Mouse (Mus musculus): ENCODE results near the gene Gm5105. TPM values are rescaled to one million over a fixed set of nuclear protein-coding genes. Genes with fewer than 3 reads are reported as not detected.

Gene Gm5105
- polyA plus RNA-seq, 1 experiment from 2014 or later: 0.31 TPM

DNA sequence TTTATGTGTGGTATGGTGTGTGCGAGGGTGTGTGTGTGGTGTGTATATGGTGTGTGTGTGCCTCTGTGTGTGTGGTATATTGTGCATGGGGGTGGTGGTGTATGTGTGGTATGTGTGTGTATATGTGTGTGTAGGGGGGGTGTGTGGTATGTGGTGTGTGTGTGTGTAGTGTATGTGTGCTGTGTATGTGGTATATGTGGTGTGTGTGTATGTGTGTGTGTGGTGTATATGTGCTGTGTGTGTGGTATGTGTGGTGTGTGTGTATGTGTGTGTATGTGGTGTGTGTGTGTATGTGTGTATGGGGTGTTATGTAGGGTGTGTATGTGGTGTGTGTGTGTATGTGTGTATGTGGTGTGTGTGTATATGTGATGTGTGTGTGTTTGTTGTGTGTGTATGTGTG, 7.0 kb upstream of the Gm5105 start:
- H3K9me3 ChIP-seq (ENCODE audit: control insufficient read depth, low read length): no peaks in the 10 kb centered on the region
- no peak overlapping the region for H3K4me3 ChIP-seq (ENCODE audit: low read depth, low read length)
- H3K9ac ChIP-seq (ENCODE audit: low read length): no peak overlapping the region
- DNase-seq (ENCODE audit: low spot score) (no peak), ATAC-seq (replicated peaks; ENCODE audit: low FRiP score, low TSS enrichment, low read depth) (no peak)
- WGBS: 96% methylated on average over 1 of the region's 1 CpGs
- no peaks in the 10 kb centered on the region for H3K4me1 ChIP-seq (replicated peaks; ENCODE audit: control insufficient read depth, insufficient read depth, low read length)
- H3K27ac ChIP-seq (ENCODE audit: low read depth): no peak overlapping the region
- no peaks in the 10 kb centered on the region for H3K36me3 ChIP-seq (ENCODE audit: control insufficient read depth, insufficient read depth, low read length)
- H3K27me3 ChIP-seq (replicated peaks; ENCODE audit: control insufficient read depth, insufficient read depth, low read length): no peaks in the 10 kb centered on the region
- H3K4me2 ChIP-seq (ENCODE audit: low read length): no peak overlapping the region

- Histone ChIP-seq H3K4me2 (ENCODE audit: low read length) (no peak overlapping the region), H3K4me3 (ENCODE audit: low read depth, low read length) (no peak overlapping the region), H3K4me1 (replicated peaks; ENCODE audit: control insufficient read depth, insufficient read depth, low read length) (no peaks in the 10 kb centered on the region), H3K9me3 (ENCODE audit: control insufficient read depth, low read length) (no peaks in the 10 kb centered on the region), H3K9ac (ENCODE audit: low read length) (no peak overlapping the region), H3K36me3 (ENCODE audit: control insufficient read depth, insufficient read depth, low read length) (no peaks in the 10 kb centered on the region), H3K27ac (ENCODE audit: low read depth) (no peak overlapping the region), H3K27me3 (replicated peaks; ENCODE audit: control insufficient read depth, insufficient read depth, low read length) (no peaks in the 10 kb centered on the region)
- 80% methylated on average over 10 of the region's 10 CpGs for WGBS
- no peak for DNase-seq (ENCODE audit: low spot score)
- no peak for ATAC-seq (replicated peaks; ENCODE audit: low FRiP score, low TSS enrichment, low read depth)
These were observed 4.4 kb upstream of the Gm5105 start for GRCm38 (mm10) chr3:138071476-138072073.

DNA sequence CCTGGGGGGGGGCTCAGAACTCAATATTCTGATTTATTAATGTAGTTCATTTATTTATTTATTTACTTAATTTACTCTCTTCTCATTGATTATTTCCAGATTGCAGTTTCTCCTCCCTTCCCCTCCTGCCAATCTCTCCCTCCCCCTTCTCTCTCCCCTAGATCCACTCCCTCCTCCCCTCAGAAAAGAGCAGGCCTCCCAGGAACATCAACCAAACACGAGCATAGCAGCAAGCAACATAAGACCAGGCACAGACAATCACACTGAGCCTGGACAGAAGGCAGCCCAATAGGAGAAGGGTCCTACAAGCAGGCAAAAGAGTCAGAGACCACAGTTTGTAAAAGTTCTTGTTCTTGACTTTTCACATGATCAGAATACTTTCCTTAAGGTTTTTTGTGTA, 3.8 kb upstream of the Gm5105 start:
- no peaks in the 10 kb centered on the region for H3K9me3 ChIP-seq (ENCODE audit: control insufficient read depth, low read length)
- H3K4me1 ChIP-seq (replicated peaks; ENCODE audit: control insufficient read depth, insufficient read depth, low read length): no peaks in the 10 kb centered on the region

DNA sequence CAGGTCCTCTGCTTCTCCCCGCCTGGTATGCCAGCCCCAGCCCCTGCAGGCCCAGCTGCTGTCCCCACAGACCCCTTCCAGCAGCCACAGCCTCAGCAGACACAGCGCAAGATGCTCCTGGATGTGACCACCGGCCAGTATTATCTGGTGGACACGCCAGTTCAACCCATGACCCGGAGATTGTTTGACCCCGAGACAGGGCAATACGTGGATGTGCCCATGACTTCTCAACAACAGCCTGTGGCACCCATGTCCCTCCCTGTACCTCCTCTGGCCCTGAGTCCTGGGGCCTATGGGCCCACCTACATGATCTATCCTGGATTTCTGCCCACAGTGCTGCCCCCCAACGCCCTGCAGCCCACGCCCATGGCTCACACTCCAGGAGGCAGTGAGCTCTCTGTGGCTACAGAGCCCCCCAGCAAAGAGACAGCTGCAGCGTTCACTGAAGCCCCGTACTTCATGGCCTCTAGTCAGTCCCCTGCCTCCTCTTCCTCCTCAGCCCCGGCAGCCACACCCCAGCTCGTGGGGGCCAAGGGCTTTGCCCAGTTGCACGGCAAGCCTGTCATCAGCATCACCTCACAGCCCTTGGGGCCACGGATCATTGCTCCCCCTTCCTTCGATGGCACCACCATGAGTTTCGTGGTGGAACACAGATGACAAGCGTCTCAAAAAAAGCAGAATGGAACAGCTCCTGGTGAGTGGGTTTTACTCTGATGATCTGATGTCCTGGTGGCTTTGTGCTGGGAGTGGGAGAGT, 2.7 kb upstream of the Gm5105 start:
- H3K9ac ChIP-seq (ENCODE audit: low read length): no peak overlapping the region
- H3K4me3 ChIP-seq (ENCODE audit: low read depth, low read length): no peak overlapping the region
- H3K4me1 ChIP-seq (replicated peaks; ENCODE audit: control insufficient read depth, insufficient read depth, low read length): peaks cover 4% of the 10 kb centered on the region
- H3K27ac ChIP-seq (ENCODE audit: low read depth): no peak overlapping the region
- 87% methylated on average over 18 of the region's 18 CpGs for WGBS
- no peaks in the 10 kb centered on the region for H3K27me3 ChIP-seq (replicated peaks; ENCODE audit: control insufficient read depth, insufficient read depth, low read length)
- H3K4me2 ChIP-seq (ENCODE audit: low read length): no peak overlapping the region
- DNase-seq (ENCODE audit: low spot score): no peak
- no peaks in the 10 kb centered on the region for H3K36me3 ChIP-seq (ENCODE audit: control insufficient read depth, insufficient read depth, low read length)
- no peaks in the 10 kb centered on the region for H3K9me3 ChIP-seq (ENCODE audit: control insufficient read depth, low read length)
- ATAC-seq (replicated peaks; ENCODE audit: low FRiP score, low TSS enrichment, low read depth): no peak; the same call in 1 of the 2 replicates

More for the DNA sequence above, 3.8 kb upstream of the Gm5105 start:
- ATAC-seq (replicated peaks; ENCODE audit: low FRiP score, low TSS enrichment, low read depth) (no peak), DNase-seq (ENCODE audit: low spot score) (no peak)
- Histone ChIP-seq H3K27ac (ENCODE audit: low read depth) (no peak overlapping the region), H3K36me3 (ENCODE audit: control insufficient read depth, insufficient read depth, low read length) (no peaks in the 10 kb centered on the region), H3K4me2 (ENCODE audit: low read length) (no peak overlapping the region), H3K4me3 (ENCODE audit: low read depth, low read length) (no peak overlapping the region), H3K9ac (ENCODE audit: low read length) (no peak overlapping the region), H3K27me3 (replicated peaks; ENCODE audit: control insufficient read depth, insufficient read depth, low read length) (no peaks in the 10 kb centered on the region)
- 9% methylated on average over 1 of the region's 1 CpGs for WGBS

DNA sequence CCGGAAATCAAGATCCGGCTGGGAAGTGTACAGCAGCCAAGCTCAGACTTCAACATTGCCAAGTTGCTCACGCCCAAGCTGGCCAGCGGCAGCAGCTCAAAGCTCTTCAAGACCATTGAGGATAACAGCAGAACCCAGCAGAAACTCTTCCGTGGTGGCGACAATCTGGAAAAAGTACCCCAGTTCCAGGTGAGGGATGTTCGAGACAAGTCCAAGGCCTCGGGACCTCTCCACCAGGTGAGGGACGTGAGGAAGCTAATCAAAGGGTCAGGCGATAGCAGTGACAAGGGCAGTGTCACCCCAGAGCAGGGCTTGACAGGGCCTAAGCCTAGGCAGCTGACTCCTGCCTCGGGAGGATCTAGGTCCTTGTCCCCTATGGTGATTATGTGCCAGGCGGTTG, 915 bp upstream of the Gm5105 start:
- no peak for DNase-seq (ENCODE audit: low spot score)
- 95% methylated on average over 12 of the region's 12 CpGs for WGBS
- no peaks in the 10 kb centered on the region for H3K27me3 ChIP-seq (replicated peaks; ENCODE audit: control insufficient read depth, insufficient read depth, low read length)

GRCm38 (mm10) chr3:138066348-138066856, 786 bp downstream of the Gm5105 start:
- Histone ChIP-seq H3K27me3 (replicated peaks; ENCODE audit: control insufficient read depth, insufficient read depth, low read length) (no peaks in the 10 kb centered on the region), H3K4me2 (ENCODE audit: low read length) (no peak overlapping the region), H3K27ac (ENCODE audit: low read depth) (no peak overlapping the region), H3K4me3 (ENCODE audit: low read depth, low read length) (no peak overlapping the region), H3K9me3 (ENCODE audit: control insufficient read depth, low read length) (no peaks in the 10 kb centered on the region), H3K36me3 (ENCODE audit: control insufficient read depth, insufficient read depth, low read length) (no peaks in the 10 kb centered on the region), H3K9ac (ENCODE audit: low read length) (no peak overlapping the region), H3K4me1 (replicated peaks; ENCODE audit: control insufficient read depth, insufficient read depth, low read length) (peaks cover 9% of the 10 kb centered on the region)
- ATAC-seq (replicated peaks; ENCODE audit: low FRiP score, low TSS enrichment, low read depth) (no peak), DNase-seq (ENCODE audit: low spot score) (no peak)
- WGBS: 71% methylated on average over 20 of the region's 20 CpGs

More for the DNA sequence above, 915 bp upstream of the Gm5105 start:
- Histone ChIP-seq H3K9ac (ENCODE audit: low read length) (no peak overlapping the region), H3K9me3 (ENCODE audit: control insufficient read depth, low read length) (no peaks in the 10 kb centered on the region), H3K4me1 (replicated peaks; ENCODE audit: control insufficient read depth, insufficient read depth, low read length) (peaks cover 9% of the 10 kb centered on the region), H3K4me3 (ENCODE audit: low read depth, low read length) (no peak overlapping the region), H3K4me2 (ENCODE audit: low read length) (no peak overlapping the region), H3K27ac (ENCODE audit: low read depth) (no peak overlapping the region), H3K36me3 (ENCODE audit: control insufficient read depth, insufficient read depth, low read length) (no peaks in the 10 kb centered on the region)
- no peak for ATAC-seq (replicated peaks; ENCODE audit: low FRiP score, low TSS enrichment, low read depth)

DNA sequence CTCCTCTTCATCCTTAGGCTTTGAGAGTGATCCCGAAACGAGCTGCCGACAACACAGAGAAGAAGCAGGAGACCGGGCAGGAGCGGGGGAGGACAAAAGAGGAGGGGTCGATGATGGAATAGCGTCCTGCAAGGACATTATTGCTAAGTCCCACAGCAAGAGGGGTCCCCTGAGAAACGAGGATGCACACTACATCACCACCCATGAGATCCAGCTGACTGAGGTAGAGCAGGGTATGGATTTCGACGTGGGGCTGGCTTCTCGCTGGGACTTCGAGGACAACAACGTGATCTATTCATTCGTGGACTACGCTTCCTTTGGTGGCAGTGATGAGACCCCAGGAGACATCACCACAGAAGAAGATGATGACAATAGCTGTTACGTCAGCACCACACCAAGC, 1.3 kb downstream of the Gm5105 start:
- H3K4me3 ChIP-seq (ENCODE audit: low read depth, low read length): no peak overlapping the region
- no peak overlapping the region for H3K4me2 ChIP-seq (ENCODE audit: low read length)
- no peaks in the 10 kb centered on the region for H3K9me3 ChIP-seq (ENCODE audit: control insufficient read depth, low read length)
- H3K9ac ChIP-seq (ENCODE audit: low read length): no peak overlapping the region
- no peaks in the 10 kb centered on the region for H3K27me3 ChIP-seq (replicated peaks; ENCODE audit: control insufficient read depth, insufficient read depth, low read length)
- ATAC-seq (replicated peaks; ENCODE audit: low FRiP score, low TSS enrichment, low read depth) (no peak), DNase-seq (ENCODE audit: low spot score) (no peak)
- H3K27ac ChIP-seq (ENCODE audit: low read depth): no peak overlapping the region
- H3K36me3 ChIP-seq (ENCODE audit: control insufficient read depth, insufficient read depth, low read length): no peaks in the 10 kb centered on the region
- 88% methylated on average over 16 of the region's 16 CpGs for WGBS
- peaks cover 9% of the 10 kb centered on the region for H3K4me1 ChIP-seq (replicated peaks; ENCODE audit: control insufficient read depth, insufficient read depth, low read length)

DNA sequence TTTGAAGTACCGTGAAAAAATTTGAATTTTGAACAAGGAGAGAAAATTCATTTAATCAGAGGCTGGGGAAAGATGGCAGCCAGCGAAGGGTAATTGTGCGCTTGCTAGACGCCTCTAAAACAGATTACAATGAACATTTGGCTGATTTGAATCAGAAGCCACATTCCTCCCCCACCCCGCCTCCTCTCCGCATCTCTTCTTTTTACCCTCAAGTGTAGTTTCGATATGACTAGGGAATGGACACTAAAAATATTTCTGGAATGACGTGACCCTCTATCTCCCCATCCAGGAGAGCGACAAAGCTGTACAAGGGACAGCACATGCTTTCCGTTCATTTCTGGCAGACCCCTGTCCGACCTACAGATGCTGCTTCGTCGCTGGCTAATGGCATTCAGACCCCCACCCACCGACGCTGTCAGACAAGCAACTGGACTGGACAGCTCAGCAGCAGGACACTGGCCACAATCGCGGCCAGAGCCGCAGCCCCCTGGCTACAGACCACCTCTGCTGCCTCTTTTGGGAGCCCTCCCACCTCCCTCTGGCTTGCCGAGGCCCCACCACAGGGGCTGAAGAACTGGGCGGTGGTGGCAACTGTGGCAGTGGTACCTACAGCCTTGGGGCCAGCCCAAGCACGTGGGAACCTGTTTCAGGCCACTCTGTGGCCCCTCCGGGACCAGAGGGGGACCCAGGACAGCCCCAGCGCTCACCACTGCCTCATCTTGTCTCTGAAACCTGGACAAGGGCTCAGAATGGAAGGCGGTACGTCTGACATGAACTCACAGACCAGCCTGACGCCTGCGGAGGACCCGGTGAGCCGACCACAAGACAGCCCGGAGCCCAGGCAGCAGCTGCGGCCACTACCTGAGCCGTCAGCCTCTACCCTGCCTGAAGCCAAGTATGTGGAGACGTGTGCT, 2.2 kb downstream of the Gm5105 start, which contains the start of gene 1110002E22Rik:
Gene 1110002E22Rik (plus strand): TSS at position 321 of the 914 bp plus-strand sequence.
- H3K27ac ChIP-seq (ENCODE audit: low read depth): peak within 1 kb of the TSS; percentile 1; the same call in 1 of the 2 replicates
- H3K27me3 ChIP-seq (replicated peaks; ENCODE audit: control insufficient read depth, insufficient read depth, low read length): no peaks in the 10 kb centered on the region
- H3K36me3 ChIP-seq (ENCODE audit: control insufficient read depth, insufficient read depth, low read length): no peaks in the 10 kb centered on the region
- H3K4me3 ChIP-seq (ENCODE audit: low read depth, low read length): no peak within 1 kb of the TSS
- no peak for DNase-seq (ENCODE audit: low spot score)
- peaks cover 9% of the 10 kb centered on the region for H3K4me1 ChIP-seq (replicated peaks; ENCODE audit: control insufficient read depth, insufficient read depth, low read length)
- H3K9ac ChIP-seq (ENCODE audit: low read length): no peak within 1 kb of the TSS
- H3K4me2 ChIP-seq (ENCODE audit: low read length): no peak within 1 kb of the TSS
- WGBS: 74% methylated on average over 33 of the region's 33 CpGs
- H3K9me3 ChIP-seq (ENCODE audit: control insufficient read depth, low read length): no peaks in the 10 kb centered on the region
- 0 out of 2 replicates have a peak, but pooled peaks have one; percentile 13 for ATAC-seq (replicated peaks; ENCODE audit: low FRiP score, low TSS enrichment, low read depth)
